Mouse (Mus musculus): ENCODE measurements at regions not wholly inside any gene's neighbourhood (a gene's known extent, or its start where the extent isn't known, plus 50 kb on each side); places are given as distances from the start of the nearest gene placed in this dataset.

- TF ChIP-seq POLR2A (IDR thresholded peaks at IDR 0.05; ENCODE audit: borderline replicate concordance, extremely low read depth, insufficient read depth, insufficient read length, poor library complexity, severe bottlenecking) (no peak), CTCF (IDR thresholded peaks at IDR 0.05; ENCODE audit: borderline replicate concordance, extremely low read depth, insufficient read depth, insufficient read length) (no peak)
These were observed 82.0 kb upstream of the Wdr11 start for GRCm38 (mm10) chr7:129509631-129510132.
